ENCODE assay signal across 1 mouse cellular context in genomic region chr10:3973589-3974070, GRCm38 (mm10).
A peak's percentile ranks its signal among the peaks of the same experiment; 100 is the strongest.
TF ChIP-seq lines count a peak whose summit lies in the region.

No protein-coding gene starts in this region.

TF ChIP-seq in CH12.LX, 34 proteins besides CTCF, POLR2A, EP300 and RAD21 (continued from another document):
- TF ChIP-seq ELF1 (IDR thresholded peaks at IDR 0.05; ENCODE audit: low read depth, low read length) (peak; percentile 89), ZNF384 (IDR thresholded peaks at IDR 0.05; ENCODE audit: low read depth, low read length) (no peak), UBTF (IDR thresholded peaks at IDR 0.05; ENCODE audit: low read depth, low read length) (no peak), ZKSCAN1 (IDR thresholded peaks at IDR 0.05; ENCODE audit: borderline replicate concordance, low read depth, low read length) (no peak), USF2 (conservative IDR thresholded peaks at IDR 0.05; ENCODE audit: low read depth, low read length) (no peak), CHD1 (IDR thresholded peaks at IDR 0.05; ENCODE audit: low read depth, low read length) (no peak), POLR2AphosphoS2 (IDR thresholded peaks at IDR 0.05; ENCODE audit: low read depth, low read length) (peak; percentile 40; the same call in 1 of the 2 replicates), TCF12 (IDR thresholded peaks at IDR 0.05; ENCODE audit: low read depth, low read length) (peak; percentile 86), JUND (conservative IDR thresholded peaks at IDR 0.05; ENCODE audit: low read depth, low read length) (no peak), SMC3 (IDR thresholded peaks at IDR 0.05; ENCODE audit: low read depth, low read length) (no peak), MAFK (IDR thresholded peaks at IDR 0.05; ENCODE audit: insufficient replicate concordance, low read length) (no peak), NRF1 (IDR thresholded peaks at IDR 0.05; ENCODE audit: low read depth, low read length) (peak; percentile 50; the same call in 1 of the 2 replicates), TBP (conservative IDR thresholded peaks at IDR 0.05; ENCODE audit: low read depth, low read length) (peak; percentile 91), USF1 (IDR thresholded peaks at IDR 0.05; ENCODE audit: low read depth, low read length) (peak; percentile 34; the same call in 1 of the 2 replicates), MAX (IDR thresholded peaks at IDR 0.05; ENCODE audit: low read length) (peak; percentile 96), MXI1 (IDR thresholded peaks at IDR 0.05; ENCODE audit: low read depth, low read length) (peak; percentile 91), PAX5 (IDR thresholded peaks at IDR 0.05; ENCODE audit: low read length) (no peak), SIN3A (IDR thresholded peaks at IDR 0.05; ENCODE audit: low read length) (peak; percentile 83), MYC (IDR thresholded peaks at IDR 0.05; ENCODE audit: low read depth, low read length) (peak; percentile 96), HCFC1 (IDR thresholded peaks at IDR 0.05; ENCODE audit: low read depth, low read length) (peak; percentile 75), ZMIZ1 (IDR thresholded peaks at IDR 0.05; ENCODE audit: low read depth, low read length) (peak; percentile 83), E2F4 (IDR thresholded peaks at IDR 0.05; ENCODE audit: insufficient replicate concordance, low read depth, low read length) (peak; percentile 90; the same call in 1 of the 2 replicates)
